Mouse (Mus musculus) embryonic facial prominence, embryonic 15.5 days (tissue): ENCODE results near the gene Notch4. TPM values are rescaled to one million over a fixed set of nuclear protein-coding genes. Genes with fewer than 3 reads are reported as not detected.

Experiments used
- ATAC-seq: fragments of 200-750 bp; cut with Nextera tagmentation; 2 replicates; pipeline ENCODE4 v1.8.0; 2017; ENCODE audit warnings: low read depth, moderate TSS enrichment; ENCODE audit not compliant: insufficient number of reproducible peaks, low FRiP score, low TSS enrichment
- H3K27ac ChIP-seq: fragments of 300-500 bp; sonication (generic); replicated peaks from 2 replicates; pipeline ENCODE4 v1.5.1; 2015; ENCODE audit warnings: mild to moderate bottlenecking, inconsistent platforms
- H3K27me3 ChIP-seq: fragments of 300-500 bp; sonication (generic); 2 replicates; pipeline ENCODE4 v1.6.1; 2015; ENCODE audit warnings: inconsistent platforms
- H3K36me3 ChIP-seq: fragments of 300-500 bp; sonication (generic); 2 replicates; pipeline ENCODE4 v1.6.1; 2015; ENCODE audit warnings: mild to moderate bottlenecking, inconsistent platforms
- H3K4me1 ChIP-seq: fragments of 300-500 bp; sonication (generic); 2 replicates; pipeline ENCODE4 v1.6.1; 2015; ENCODE audit warnings: inconsistent platforms
- H3K4me2 ChIP-seq: fragments of 300-500 bp; sonication (generic); replicated peaks from 2 replicates; pipeline ENCODE4 v1.6.1; 2015; ENCODE audit warnings: mild to moderate bottlenecking, inconsistent platforms
- H3K4me3 ChIP-seq: fragments of 300-500 bp; sonication (generic); replicated peaks from 2 replicates; pipeline ENCODE4 v1.5.1; 2015; ENCODE audit warnings: mild to moderate bottlenecking, inconsistent platforms
- H3K9ac ChIP-seq: fragments of 300-500 bp; sonication (generic); 2 replicates; pipeline ENCODE4 v1.6.1; 2015; ENCODE audit warnings: inconsistent platforms
- H3K9me3 ChIP-seq: fragments of 300-500 bp; sonication (generic); replicated peaks from 2 replicates; pipeline ENCODE4 v1.6.1; 2016; ENCODE audit warnings: inconsistent platforms
- WGBS: fragments of 180-500 bp; shearing (Covaris S2); methylation state at CpG from one replicate; pipeline ENCODE4 v1.1.7; 2015; 5-methylcytosine and 5-hydroxymethylcytosine counted together
- polyA plus RNA-seq: library from polyadenylated mRNA; unstranded; fragments of >200 nt; fragmentation: Nextera tagmentation; extraction: Ambion mirVana; gene quantifications from 2 replicates; pipeline ENCODE4 v1.2.1, GENCODE M21; 2015

Notch4 gene
- polyA plus RNA-seq, 1 experiment from 2014 or later = 6.5 TPM

DNA sequence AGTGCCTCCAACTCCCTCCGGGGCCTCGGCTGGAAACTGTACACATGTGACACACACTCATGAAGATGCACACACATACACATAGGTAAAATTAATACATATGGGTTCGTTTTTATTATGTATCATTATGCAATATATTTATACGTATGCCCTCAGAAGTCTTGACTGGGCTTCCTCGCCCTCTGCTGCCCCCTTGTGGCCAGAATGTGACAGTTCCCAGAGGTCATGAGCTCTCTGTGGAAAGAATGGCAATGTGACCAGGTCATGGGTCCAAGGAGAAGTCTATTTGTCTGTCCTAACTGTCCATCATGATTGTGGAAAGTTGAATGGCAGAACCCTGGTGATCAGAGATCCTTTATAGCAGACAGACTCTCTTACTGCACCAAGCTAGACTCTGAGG lies 8.6 kb upstream of the Notch4 start:
- Histone ChIP-seq H3K4me3 (no peak overlapping the region), H3K27me3 (no peaks in the 10 kb centered on the region), H3K4me2 (no peak overlapping the region), H3K9ac (no peak overlapping the region), H3K27ac (no peak overlapping the region), H3K4me1 (no peaks in the 10 kb centered on the region), H3K9me3 (no peaks in the 10 kb centered on the region), H3K36me3 (no peaks in the 10 kb centered on the region)
- ATAC-seq = no peak
- WGBS = 22% methylated on average over 5 of the region's 5 CpGs

DNA sequence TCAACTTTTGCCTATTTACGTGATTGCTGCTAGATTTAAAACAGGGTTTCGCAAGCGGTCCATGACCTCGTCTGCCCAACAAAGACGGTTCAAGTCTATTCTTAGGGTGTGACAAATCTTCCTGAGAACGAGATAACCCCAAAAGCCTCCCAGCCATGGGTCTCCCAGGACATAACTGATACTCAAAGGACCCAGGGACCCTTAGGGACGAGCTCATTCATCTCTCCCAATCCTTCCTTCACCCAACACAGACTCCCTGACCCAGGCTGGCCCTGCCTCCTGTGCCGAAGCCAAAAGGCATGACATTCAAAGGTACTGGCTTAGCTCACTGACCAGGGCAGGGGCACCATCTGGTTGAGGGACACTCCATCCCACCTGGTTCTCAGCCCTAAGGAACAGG lies 7.7 kb upstream of the Notch4 start:
- 83% methylated on average over 8 of the region's 8 CpGs for WGBS
- no peaks in the 10 kb centered on the region for H3K4me1 ChIP-seq
- no peaks in the 10 kb centered on the region for H3K36me3 ChIP-seq
- H3K9me3 ChIP-seq = no peaks in the 10 kb centered on the region
- H3K9ac ChIP-seq = no peak overlapping the region
- no peaks in the 10 kb centered on the region for H3K27me3 ChIP-seq
- H3K4me2 ChIP-seq = no peak overlapping the region
- no peak for ATAC-seq
- H3K4me3 ChIP-seq = no peak overlapping the region
- no peak overlapping the region for H3K27ac ChIP-seq

DNA sequence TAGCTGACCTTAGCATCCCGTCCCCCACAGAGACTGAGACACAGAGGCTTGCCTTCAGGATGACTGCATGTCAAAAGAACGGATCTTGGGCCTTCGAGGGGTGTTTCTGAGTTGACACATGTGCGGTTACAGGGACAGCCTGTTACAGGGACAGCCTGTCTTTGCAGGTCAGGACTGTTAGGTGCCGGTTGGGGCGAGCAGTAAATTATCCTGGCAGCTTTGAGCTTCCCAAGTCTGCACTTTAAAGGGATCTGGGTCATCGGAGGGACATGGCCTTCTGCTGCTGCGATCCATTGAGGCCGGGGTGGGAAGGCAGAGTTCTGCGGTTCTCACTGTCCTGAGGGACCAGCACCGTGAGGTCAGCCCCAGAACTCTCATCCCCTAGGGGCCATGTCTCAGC lies 6.7 kb upstream of the Notch4 start:
- Histone ChIP-seq H3K27ac (no peak overlapping the region), H3K4me2 (no peak overlapping the region), H3K9me3 (no peaks in the 10 kb centered on the region), H3K36me3 (no peaks in the 10 kb centered on the region), H3K4me1 (no peaks in the 10 kb centered on the region), H3K9ac (no peak overlapping the region), H3K4me3 (no peak overlapping the region), H3K27me3 (no peaks in the 10 kb centered on the region)
- no peak for ATAC-seq
- 71% methylated on average over 11 of the region's 11 CpGs for WGBS

DNA sequence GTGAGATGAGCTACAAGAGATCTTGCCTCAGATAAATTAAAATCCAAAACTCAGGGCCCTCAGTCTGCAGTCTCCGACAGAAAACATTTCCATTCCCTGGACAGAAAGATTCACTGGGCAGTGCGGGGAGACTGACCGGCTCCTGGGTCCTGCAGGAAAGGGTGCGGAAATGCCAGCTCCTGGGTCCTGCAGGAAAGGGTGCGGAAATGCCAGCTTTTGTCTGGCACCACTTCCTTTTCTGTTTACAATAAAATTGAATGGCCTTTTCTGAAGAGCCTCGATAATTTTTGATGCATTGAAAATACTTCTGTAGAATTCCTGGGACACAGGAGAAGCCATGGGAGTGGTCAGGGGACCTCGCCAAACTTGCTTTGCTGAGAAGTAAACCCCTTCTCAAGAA lies 5.0 kb upstream of the Notch4 start:
- Histone ChIP-seq H3K9ac (no peak overlapping the region), H3K4me3 (no peak overlapping the region), H3K27me3 (no peaks in the 10 kb centered on the region), H3K4me1 (peaks cover 3% of the 10 kb centered on the region; the same call in 1 of the 2 replicates), H3K4me2 (no peak overlapping the region), H3K27ac (no peak overlapping the region), H3K9me3 (no peaks in the 10 kb centered on the region), H3K36me3 (no peaks in the 10 kb centered on the region)
- WGBS = 82% methylated on average over 7 of the region's 7 CpGs
- no peak for ATAC-seq

DNA sequence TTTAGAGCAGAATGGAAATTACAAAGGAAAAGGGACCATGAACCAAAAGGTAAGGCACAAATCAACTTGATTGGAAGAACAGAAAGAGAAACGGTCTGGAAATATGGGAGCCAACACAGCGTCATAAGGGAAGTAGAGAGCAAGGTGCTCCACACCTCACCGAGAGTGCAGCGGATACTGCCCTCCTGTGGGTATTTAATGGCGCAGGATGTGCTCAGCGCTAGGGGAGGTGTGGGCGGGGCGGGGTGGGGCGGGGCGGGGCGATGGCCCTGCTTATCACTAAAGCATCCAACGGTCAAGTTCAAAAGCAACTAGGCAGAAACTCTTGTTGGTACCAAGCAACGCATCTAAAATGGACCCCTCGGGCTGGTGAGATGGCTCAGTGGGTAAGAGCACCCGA lies 4.2 kb upstream of the Notch4 start:
- Histone ChIP-seq H3K4me1 (peaks cover 5% of the 10 kb centered on the region; the same call in 1 of the 2 replicates), H3K27ac (no peak overlapping the region), H3K36me3 (no peaks in the 10 kb centered on the region), H3K9ac (no peak overlapping the region), H3K4me3 (no peak overlapping the region), H3K9me3 (no peaks in the 10 kb centered on the region), H3K27me3 (no peaks in the 10 kb centered on the region), H3K4me2 (no peak overlapping the region)
- ATAC-seq = no peak
- WGBS = 25% methylated on average over 15 of the region's 15 CpGs

DNA sequence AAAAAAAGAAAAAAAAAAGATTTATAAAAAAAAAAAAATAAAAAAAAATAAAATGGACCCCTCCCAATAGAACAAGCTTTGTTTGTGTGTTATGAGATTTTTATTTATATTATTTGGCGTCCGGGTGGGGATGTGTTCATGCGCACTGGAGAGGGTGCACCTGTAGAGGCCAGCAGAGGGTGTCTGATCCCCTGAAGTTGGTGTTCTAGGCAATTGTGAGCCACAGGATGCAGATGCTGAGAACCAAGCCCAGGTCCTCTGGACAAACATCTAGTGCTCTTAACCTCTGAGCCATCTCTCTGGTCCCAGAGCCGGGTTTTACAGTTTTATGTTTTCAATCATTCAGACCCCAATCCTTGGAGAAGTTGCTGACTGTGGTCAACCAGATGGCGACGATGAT lies 3.6 kb upstream of the Notch4 start:
- ATAC-seq = no peak
- 88% methylated on average over 6 of the region's 6 CpGs for WGBS
- no peak overlapping the region for H3K9ac ChIP-seq

DNA sequence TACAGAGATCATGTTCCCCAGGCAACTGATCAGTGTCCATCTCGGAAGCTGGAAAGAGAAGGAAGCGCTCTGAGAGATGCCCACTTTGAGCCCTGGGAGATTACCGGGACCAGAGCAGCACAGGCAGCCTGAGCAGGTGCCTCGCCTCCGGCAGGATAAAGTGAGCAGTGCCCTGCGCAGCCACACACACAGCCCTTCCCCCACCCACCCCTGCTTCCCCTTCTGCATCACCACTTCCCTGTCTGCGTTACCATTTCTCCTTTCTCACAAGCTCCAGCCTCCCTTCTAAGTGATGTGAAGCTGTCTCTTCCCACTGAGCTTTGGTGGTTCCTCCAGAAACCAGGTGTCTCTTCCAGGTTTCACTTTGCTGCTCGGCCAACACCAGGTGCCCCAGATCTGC lies 2.9 kb upstream of the Notch4 start:
- H3K4me3 ChIP-seq = no peak overlapping the region
- no peaks in the 10 kb centered on the region for H3K9me3 ChIP-seq
- ATAC-seq = no peak
- H3K9ac ChIP-seq = no peak overlapping the region
- H3K27ac ChIP-seq = no peak overlapping the region; the same call in 1 of the 2 replicates
- no peaks in the 10 kb centered on the region for H3K36me3 ChIP-seq
- no peak overlapping the region for H3K4me2 ChIP-seq
- 26% methylated on average over 8 of the region's 8 CpGs for WGBS
- H3K27me3 ChIP-seq = no peaks in the 10 kb centered on the region
- H3K4me1 ChIP-seq = peaks cover 5% of the 10 kb centered on the region; the same call in 1 of the 2 replicates

More for the DNA sequence above, 3.6 kb upstream of the Notch4 start:
- Histone ChIP-seq H3K27me3 (no peaks in the 10 kb centered on the region), H3K36me3 (no peaks in the 10 kb centered on the region), H3K4me1 (peaks cover 5% of the 10 kb centered on the region; the same call in 1 of the 2 replicates), H3K9me3 (no peaks in the 10 kb centered on the region), H3K4me3 (no peak overlapping the region), H3K4me2 (no peak overlapping the region), H3K27ac (no peak overlapping the region)

DNA sequence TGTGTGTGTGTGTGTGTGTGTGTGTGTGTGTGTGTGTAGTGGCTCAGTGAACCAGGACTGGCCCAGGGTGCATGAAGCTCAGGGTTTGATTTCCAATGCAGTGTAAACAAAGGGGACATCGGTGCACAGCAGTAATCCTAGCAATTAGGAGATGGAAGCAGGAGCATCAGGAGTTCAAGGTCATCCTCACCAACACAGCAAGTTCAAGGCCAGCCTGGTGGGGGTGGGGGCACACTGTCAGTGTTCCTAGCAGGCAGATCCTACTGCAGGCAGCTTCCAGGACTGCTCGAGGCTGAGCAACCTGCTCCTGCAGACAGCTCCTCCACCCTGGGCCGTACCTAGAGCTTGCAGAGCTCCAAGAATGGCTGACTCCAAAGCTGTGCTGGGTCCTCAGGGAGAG lies 1.5 kb upstream of the Notch4 start:
- Histone ChIP-seq H3K4me3 (no peak overlapping the region), H3K9ac (no peak overlapping the region), H3K4me1 (peaks cover 5% of the 10 kb centered on the region; the same call in 1 of the 2 replicates), H3K27me3 (peaks cover 4% of the 10 kb centered on the region; the same call in 1 of the 2 replicates), H3K27ac (no peak overlapping the region), H3K4me2 (no peak overlapping the region), H3K9me3 (no peaks in the 10 kb centered on the region), H3K36me3 (no peaks in the 10 kb centered on the region)
- no peak for ATAC-seq
- 53% methylated on average over 3 of the region's 3 CpGs for WGBS

DNA sequence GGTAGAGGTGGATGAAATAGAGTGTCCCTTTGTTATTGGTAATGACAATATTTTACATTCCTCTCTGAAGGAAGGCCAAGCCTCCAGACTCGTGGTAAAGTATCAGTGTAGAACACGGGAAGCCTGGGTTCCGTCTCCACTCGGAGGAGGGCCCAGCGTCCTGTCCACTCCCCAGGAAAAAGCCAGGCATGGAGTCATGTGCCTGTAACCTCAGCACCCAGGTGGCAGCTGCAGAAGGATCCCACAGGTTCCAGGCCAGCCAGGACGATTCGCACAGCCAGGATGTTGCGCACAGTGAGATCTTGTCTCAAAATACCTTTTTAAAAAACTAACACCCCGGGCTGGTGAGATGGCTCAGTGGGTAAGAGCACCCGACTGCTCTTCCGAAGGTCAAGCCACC lies 714 bp upstream of the Notch4 start:
- H3K9me3 ChIP-seq = no peaks in the 10 kb centered on the region
- no peak overlapping the region for H3K27ac ChIP-seq
- H3K4me2 ChIP-seq = no peak overlapping the region
- ATAC-seq = no peak
- peaks cover 4% of the 10 kb centered on the region; the same call in 1 of the 2 replicates for H3K27me3 ChIP-seq
- 68% methylated on average over 11 of the region's 11 CpGs for WGBS
- H3K9ac ChIP-seq = no peak overlapping the region
- H3K4me1 ChIP-seq = peaks cover 5% of the 10 kb centered on the region; the same call in 1 of the 2 replicates
- H3K4me3 ChIP-seq = no peak overlapping the region
- no peaks in the 10 kb centered on the region for H3K36me3 ChIP-seq

DNA sequence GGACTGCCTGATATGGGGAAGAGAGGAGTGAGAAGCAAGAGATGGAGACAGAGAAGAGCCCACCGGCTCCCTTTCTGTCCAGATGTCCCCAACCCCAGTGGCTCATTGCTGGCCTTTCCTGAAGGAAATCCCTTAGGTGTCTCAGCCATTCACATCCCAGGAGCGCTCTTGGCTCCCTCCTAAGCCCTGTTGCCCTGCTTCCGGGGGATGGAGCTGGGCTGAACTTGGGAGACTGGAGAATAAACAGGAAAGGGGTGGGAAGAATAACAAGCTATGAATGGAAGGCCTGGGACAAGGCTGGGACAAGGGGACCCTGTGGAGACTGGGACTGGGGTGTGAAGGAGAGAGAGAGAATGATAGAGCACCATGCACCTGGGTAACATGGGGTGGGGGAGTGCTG lies 728 bp downstream of the Notch4 start:
- Histone ChIP-seq H3K4me3 (no peak overlapping the region), H3K36me3 (no peaks in the 10 kb centered on the region), H3K27me3 (peaks cover 6% of the 10 kb centered on the region; the same call in 1 of the 2 replicates), H3K4me2 (0 out of 2 replicates have a peak overlapping the region, but pooled peaks have one; percentile 4), H3K9ac (no peak overlapping the region), H3K4me1 (peaks cover 5% of the 10 kb centered on the region; the same call in 1 of the 2 replicates), H3K9me3 (no peaks in the 10 kb centered on the region), H3K27ac (0 out of 2 replicates have a peak overlapping the region, but pooled peaks have one; percentile 17)
- 51% methylated on average over 3 of the region's 3 CpGs for WGBS
- no peak for ATAC-seq

DNA sequence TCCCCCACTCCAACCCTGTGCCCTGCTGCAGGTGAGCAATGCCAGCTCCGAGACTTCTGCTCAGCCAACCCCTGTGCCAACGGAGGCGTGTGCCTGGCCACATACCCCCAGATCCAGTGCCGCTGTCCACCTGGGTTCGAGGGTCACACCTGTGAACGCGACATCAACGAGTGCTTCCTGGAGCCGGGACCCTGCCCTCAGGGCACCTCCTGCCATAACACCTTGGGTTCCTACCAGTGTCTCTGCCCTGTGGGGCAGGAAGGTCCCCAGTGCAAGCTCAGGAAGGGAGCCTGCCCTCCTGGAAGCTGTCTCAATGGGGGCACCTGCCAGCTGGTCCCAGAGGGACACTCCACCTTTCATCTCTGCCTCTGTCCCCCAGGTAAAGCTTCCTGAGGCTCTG lies 3.2 kb downstream of the Notch4 start:
- H3K4me3 ChIP-seq = no peak overlapping the region
- no peak overlapping the region for H3K9ac ChIP-seq
- 64% methylated on average over 9 of the region's 9 CpGs for WGBS
- H3K27ac ChIP-seq = no peak overlapping the region
- no peaks in the 10 kb centered on the region for H3K36me3 ChIP-seq
- peaks cover 6% of the 10 kb centered on the region; the same call in 1 of the 2 replicates for H3K27me3 ChIP-seq
- no peak overlapping the region for H3K4me2 ChIP-seq
- H3K4me1 ChIP-seq = peaks cover 5% of the 10 kb centered on the region; the same call in 1 of the 2 replicates
- no peaks in the 10 kb centered on the region for H3K9me3 ChIP-seq
- ATAC-seq = no peak

DNA sequence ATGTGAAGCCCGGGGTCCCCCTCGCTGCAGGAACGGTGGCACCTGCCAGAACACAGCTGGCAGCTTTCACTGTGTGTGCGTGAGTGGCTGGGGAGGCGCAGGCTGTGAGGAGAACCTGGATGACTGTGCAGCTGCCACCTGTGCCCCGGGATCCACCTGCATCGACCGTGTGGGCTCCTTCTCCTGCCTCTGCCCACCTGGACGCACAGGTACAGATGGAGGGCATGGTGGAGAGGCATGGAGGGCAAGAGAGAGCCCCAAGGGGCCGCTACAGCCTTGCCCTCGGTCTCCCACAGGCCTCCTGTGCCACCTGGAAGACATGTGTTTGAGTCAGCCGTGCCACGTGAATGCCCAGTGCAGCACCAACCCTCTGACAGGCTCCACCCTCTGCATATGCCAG lies 4.4 kb downstream of the Notch4 start:
- Histone ChIP-seq H3K4me1 (peaks cover 5% of the 10 kb centered on the region; the same call in 1 of the 2 replicates), H3K27ac (no peak overlapping the region), H3K36me3 (no peaks in the 10 kb centered on the region), H3K27me3 (peaks cover 6% of the 10 kb centered on the region; the same call in 1 of the 2 replicates), H3K4me2 (no peak overlapping the region), H3K9me3 (no peaks in the 10 kb centered on the region), H3K9ac (no peak overlapping the region), H3K4me3 (no peak overlapping the region)
- ATAC-seq = no peak
- WGBS = 78% methylated on average over 13 of the region's 13 CpGs
